Mouse (Mus musculus): ENCODE results near the gene Gm6034. TPM values are rescaled to one million over a fixed set of nuclear protein-coding genes. Genes with fewer than 3 reads are reported as not detected.

Gm6034 gene
- polyA plus RNA-seq (2021; fragmentation: Nextera tagmentation), result not detected in 2 replicates
- long read RNA-seq, experiment 1, result 0 reads
- long read RNA-seq, experiment 2, result 0 reads

DNA sequence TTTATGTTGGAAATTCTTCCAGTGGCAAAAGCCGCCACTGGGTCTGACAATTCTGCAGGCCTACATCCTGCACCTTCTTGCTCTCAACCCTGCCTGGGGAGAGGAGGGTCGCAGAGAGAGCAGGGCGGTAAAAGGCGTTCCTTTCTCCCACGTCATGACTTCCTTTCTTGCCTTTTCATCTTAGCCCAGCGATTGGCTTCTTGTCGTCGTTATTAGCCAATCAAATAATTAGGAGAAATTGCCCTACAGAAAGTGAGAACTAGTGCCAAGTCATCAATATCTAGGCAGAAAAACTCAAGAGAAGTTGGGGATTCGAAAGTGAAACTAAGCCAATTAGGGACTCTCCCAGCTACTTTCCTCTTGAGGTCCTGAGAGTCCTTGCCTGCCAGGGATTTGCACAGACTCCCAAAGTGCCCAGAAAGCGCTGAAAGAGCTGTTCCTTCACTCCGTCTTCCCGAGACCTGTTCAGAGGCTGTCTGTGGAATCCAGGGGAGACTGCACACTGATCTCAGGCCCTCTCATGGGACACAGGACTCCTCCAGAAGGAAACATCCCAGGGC, at the start of gene Gm6034, which contains the start of gene H2-T22:
TSS of gene Gm6034 (plus strand) at position 352 of the 560 bp plus-strand sequence.
TSS of gene H2-T22 (minus strand) at position 138 of the 560 bp plus-strand sequence.

DNA sequence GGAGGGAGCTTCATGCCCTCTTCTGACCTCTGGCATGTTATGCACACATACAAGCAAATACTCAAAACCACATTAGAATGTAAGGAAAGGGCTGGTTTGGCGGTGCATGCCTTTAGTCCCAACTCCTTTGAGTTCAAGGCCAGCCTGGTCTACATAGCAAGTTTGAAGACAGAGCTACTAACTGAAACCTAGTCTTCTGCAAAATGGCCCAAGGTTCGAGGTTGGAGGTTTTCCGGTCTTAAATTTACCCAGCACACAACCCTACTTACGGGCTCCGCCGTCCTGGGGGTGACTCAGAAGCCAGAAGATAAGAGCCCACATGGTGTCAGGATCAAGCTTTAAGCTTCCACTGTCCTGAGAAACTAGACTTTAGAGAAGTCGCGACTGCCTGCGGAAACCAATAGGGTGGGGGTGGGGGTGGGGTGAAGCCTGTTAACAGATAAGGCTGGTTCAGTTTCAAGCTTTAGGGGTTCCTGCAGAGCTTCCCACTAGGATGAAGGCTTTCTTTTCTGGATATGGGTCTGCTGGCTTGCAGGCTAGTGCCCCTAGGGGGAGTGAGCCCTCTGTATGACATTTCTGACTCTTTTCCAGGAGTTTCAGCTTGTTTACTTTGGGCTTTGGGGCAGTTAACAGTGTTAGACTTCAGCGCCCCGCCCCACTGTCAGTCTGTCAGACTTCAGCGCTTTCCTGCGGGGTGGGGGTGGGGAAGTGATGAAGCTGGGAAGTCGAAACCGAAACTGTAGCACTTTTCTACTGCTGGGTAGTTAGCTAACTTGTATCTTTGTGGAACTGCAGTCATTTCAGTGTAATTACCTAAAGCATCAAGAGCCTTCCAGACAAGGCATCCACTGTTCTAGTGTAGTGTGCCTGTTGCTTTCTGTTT, 22.3 kb upstream of the Gm6034 start, which contains the start of gene H2-T24:
TSS of gene H2-T24 (minus strand) at position 370 of the 883 bp plus-strand sequence.

DNA sequence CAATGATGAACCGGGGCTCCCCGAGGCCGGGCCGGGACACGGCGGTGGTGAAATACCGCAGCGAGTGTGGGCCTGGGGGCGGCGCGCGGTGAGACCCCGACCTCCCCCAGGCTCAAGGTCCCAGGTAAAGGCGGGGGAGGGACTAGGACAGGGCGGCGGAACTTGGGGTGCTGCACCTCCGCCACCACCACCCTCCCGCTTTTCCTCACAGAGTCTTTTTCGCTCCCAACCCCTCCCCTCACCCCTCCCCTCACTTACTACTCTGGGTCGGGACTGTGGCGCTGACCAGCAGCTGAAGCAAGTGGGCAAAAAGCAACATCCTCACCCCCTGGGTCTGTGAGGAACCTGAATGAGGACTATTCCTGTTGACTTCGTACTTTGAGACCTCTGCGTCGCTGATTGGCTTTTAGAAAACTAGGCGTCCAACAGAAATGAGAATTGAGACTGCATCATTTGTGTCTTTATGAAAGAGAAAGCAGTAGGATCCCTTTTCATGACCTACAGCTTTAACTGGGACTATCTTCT, 10.3 kb upstream of the Gm6034 start, which contains the start of gene H2-T23:
TSS of gene H2-T23 (minus strand) at position 505 of the 525 bp plus-strand sequence.

GRCm38 (mm10) chr17:36058362-36058761, 15.6 kb downstream of the Gm6034 start, which contains the start of gene Gm11127:
Gene Gm11127 (minus strand): TSS chr17:36058371.

Other genes starting within 250 kb of the Gm6034 start
- 11.2 and 18.9 TPM in 2 replicates for gene Ier3, start 221.3 kb upstream of the Gm6034 start, polyA plus RNA-seq (2021; fragmentation: Nextera tagmentation)
- gene Flot1, start 219.7 kb upstream of the Gm6034 start, polyA plus RNA-seq (2021; fragmentation: Nextera tagmentation), result 142 and 144 TPM in 2 replicates
- 596 and 663 TPM in 2 replicates for gene Tubb5, start 204.7 kb upstream of the Gm6034 start, polyA plus RNA-seq (2021; fragmentation: Nextera tagmentation)
- gene Mdc1, start 201.4 kb upstream of the Gm6034 start, polyA plus RNA-seq (2021; fragmentation: Nextera tagmentation), result 2.9 and 4.1 TPM in 2 replicates
- gene Nrm, start 181.6 kb upstream of the Gm6034 start, polyA plus RNA-seq (2021; fragmentation: Nextera tagmentation), result 4.0 and 4.1 TPM in 2 replicates
- 0.97 and 6.2 TPM in 2 replicates for gene Ppp1r18, start 177.4 kb upstream of the Gm6034 start, polyA plus RNA-seq (2021; fragmentation: Nextera tagmentation)
- 9.6 and 13.1 TPM in 2 replicates for gene Dhx16, start 163.1 kb upstream of the Gm6034 start, polyA plus RNA-seq (2021; fragmentation: Nextera tagmentation)
- 59.1 and 90.8 TPM in 2 replicates for gene 2310061I04Rik, start 145.5 kb upstream of the Gm6034 start, polyA plus RNA-seq (2021; fragmentation: Nextera tagmentation)
- gene Atat1, start 132.9 kb upstream of the Gm6034 start, polyA plus RNA-seq (2021; fragmentation: Nextera tagmentation), result 34.2 and 50.5 TPM in 2 replicates
- 65.1 and 66.8 TPM in 2 replicates for gene Mrps18b, start 126.6 kb upstream of the Gm6034 start, polyA plus RNA-seq (2021; fragmentation: Nextera tagmentation)
- 16.6 and 18.5 TPM in 2 replicates for gene Ppp1r10, start 126.5 kb upstream of the Gm6034 start, polyA plus RNA-seq (2021; fragmentation: Nextera tagmentation)
- gene Abcf1, start 73.2 kb upstream of the Gm6034 start, polyA plus RNA-seq (2021; fragmentation: Nextera tagmentation), result 50.2 and 50.3 TPM in 2 replicates
- gene Gnl1, start 63.1 kb upstream of the Gm6034 start, polyA plus RNA-seq (2021; fragmentation: Nextera tagmentation), result 23.8 and 41.5 TPM in 2 replicates
- 12.1 and 12.4 TPM in 2 replicates for gene Prr3, start 62.7 kb upstream of the Gm6034 start, polyA plus RNA-seq (2021; fragmentation: Nextera tagmentation)
- 2.5 and 3.0 TPM in 2 replicates for gene H2-T24, start 22.4 kb upstream of the Gm6034 start, polyA plus RNA-seq (2021; fragmentation: Nextera tagmentation)
- gene H2-T23, start 10.1 kb upstream of the Gm6034 start, polyA plus RNA-seq (2021; fragmentation: Nextera tagmentation), result 24.6 and 34.7 TPM in 2 replicates
- gene H2-T22, start 214 bp upstream of the Gm6034 start, polyA plus RNA-seq (2021; fragmentation: Nextera tagmentation), result 21.2 and 21.4 TPM in 2 replicates
- gene Gm11127, start 15.4 kb downstream of the Gm6034 start, polyA plus RNA-seq (2021; fragmentation: Nextera tagmentation), result not detected in 2 replicates
- 0.06 TPM in 1 of 2 replicates, not detected in the other for gene Gm19684, start 78.7 kb downstream of the Gm6034 start, polyA plus RNA-seq (2021; fragmentation: Nextera tagmentation)
- gene Gm7030, start 86.5 kb downstream of the Gm6034 start, polyA plus RNA-seq (2021; fragmentation: Nextera tagmentation), result not detected in 2 replicates
- gene Gm8909, start 125.6 kb downstream of the Gm6034 start, polyA plus RNA-seq (2021; fragmentation: Nextera tagmentation), result 0.39 TPM in 1 of 2 replicates, not detected in the other
- not detected in 2 replicates for gene H2-T3, start 147.3 kb downstream of the Gm6034 start, polyA plus RNA-seq (2021; fragmentation: Nextera tagmentation)
- 107 and 115 TPM in 2 replicates for gene Rpp21, start 215.1 kb downstream of the Gm6034 start, polyA plus RNA-seq (2021; fragmentation: Nextera tagmentation)
- 3.7 and 4.7 TPM in 2 replicates for gene Trim39, start 229.3 kb downstream of the Gm6034 start, polyA plus RNA-seq (2021; fragmentation: Nextera tagmentation)
- gene H2-M10.2, start 243.5 kb downstream of the Gm6034 start, polyA plus RNA-seq (2021; fragmentation: Nextera tagmentation), result not detected in 2 replicates

All from left cerebral cortex, adult 6 months (tissue).